Mouse (Mus musculus) megakaryocyte, embryonic 14.5 days (primary cell): ENCODE data around the gene Pitpnm2. TPM values are rescaled to one million over a fixed set of nuclear protein-coding genes. Genes with fewer than 3 reads are reported as not detected.

Experiments
- H3K27me3 ChIP-seq: replicated peaks from 2 replicates; pipeline ENCODE3; 2012; ENCODE audit warnings: inconsistent platforms
- H3K36me3 ChIP-seq: replicated peaks from 2 replicates; pipeline ENCODE3; 2012; ENCODE audit warnings: low read length, inconsistent platforms, mixed read lengths
- H3K4me1 ChIP-seq: 2 replicates; pipeline ENCODE4 v1.6.1; 2012; ENCODE audit warnings: inconsistent platforms
- H3K4me3 ChIP-seq: replicated peaks from 2 replicates; pipeline ENCODE3; 2012; ENCODE audit warnings: moderate library complexity, mild to moderate bottlenecking, inconsistent platforms
- H3K9me3 ChIP-seq: 2 replicates; pipeline ENCODE4 v1.6.1; 2012; ENCODE audit warnings: inconsistent platforms
- FLI1 ChIP-seq: IDR thresholded peaks from 2 replicates; pipeline ENCODE4 v1.6.1; 2012; ENCODE audit warnings: low read length, inconsistent platforms, mixed read lengths
- GATA1 ChIP-seq: IDR thresholded peaks from 3 replicates; pipeline ENCODE4 v1.6.1; 2012; ENCODE audit warnings: mixed read lengths, low read length, inconsistent platforms, borderline replicate concordance
- polyA plus RNA-seq: library from polyadenylated mRNA; stranded (reverse); fragments of >175 nt; gene quantifications from 2 replicates; pipeline ENCODE4 v1.2.3, GENCODE M21; 2012; ENCODE audit warnings: low replicate concordance; ENCODE audit not compliant: insufficient read depth

Pitpnm2 gene
- polyA plus RNA-seq, 1 experiment, result 30.1 TPM

DNA sequence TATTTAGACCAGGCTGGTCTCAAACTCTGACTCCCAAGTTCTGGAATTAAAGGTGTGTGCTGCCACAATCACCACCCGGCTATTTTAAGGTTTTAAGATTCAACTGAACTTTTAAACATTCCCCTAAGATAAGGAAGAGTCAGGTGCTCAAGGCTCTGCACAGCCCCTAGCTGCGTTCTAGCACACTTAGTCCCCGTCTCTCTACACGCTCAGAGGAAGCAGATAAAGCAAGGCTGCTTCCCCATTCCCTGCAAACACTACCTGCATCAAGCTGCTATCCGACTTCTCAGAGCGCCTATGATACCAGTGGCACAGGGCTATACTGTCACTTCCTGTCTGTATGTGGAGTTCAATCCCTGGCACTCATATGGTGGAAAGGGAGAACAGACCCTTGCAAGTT lies 18.1 kb upstream of the Pitpnm2 start:
- H3K36me3 ChIP-seq, result peaks cover 38% of the 10 kb centered on the region
- H3K4me3 ChIP-seq, result peak overlapping the region; percentile 31
- no peaks in the 10 kb centered on the region for H3K27me3 ChIP-seq
- peaks cover 11% of the 10 kb centered on the region for H3K9me3 ChIP-seq
- H3K4me1 ChIP-seq, result peaks cover 72% of the 10 kb centered on the region
- TF ChIP-seq GATA1 (no peak), FLI1 (no peak)

DNA sequence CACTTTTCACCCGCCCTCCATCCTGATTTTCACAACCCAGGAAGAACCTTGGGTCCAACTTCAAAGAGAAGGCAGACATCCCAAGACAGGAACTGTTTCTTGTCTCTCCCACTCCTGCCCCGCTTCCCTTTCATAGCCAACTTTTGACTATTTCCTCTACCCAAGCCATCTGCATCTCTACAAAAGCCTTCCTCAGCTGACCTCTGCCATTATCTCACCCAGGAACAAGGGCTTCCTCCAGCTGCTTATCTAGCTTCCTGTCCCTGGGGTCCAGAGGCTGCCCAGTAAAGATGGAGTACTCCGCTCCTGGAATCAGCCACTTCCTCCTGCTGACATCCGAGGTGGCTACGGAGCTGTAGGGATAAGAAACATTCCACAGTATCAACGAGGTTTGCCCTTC lies 17.3 kb upstream of the Pitpnm2 start:
- Histone ChIP-seq H3K4me3 (peak overlapping the region; percentile 85), H3K27me3 (no peaks in the 10 kb centered on the region), H3K36me3 (peaks cover 46% of the 10 kb centered on the region), H3K4me1 (peaks cover 80% of the 10 kb centered on the region), H3K9me3 (peaks cover 11% of the 10 kb centered on the region)
- TF ChIP-seq FLI1 (peak; percentile 90), GATA1 (peak; percentile 95)

DNA sequence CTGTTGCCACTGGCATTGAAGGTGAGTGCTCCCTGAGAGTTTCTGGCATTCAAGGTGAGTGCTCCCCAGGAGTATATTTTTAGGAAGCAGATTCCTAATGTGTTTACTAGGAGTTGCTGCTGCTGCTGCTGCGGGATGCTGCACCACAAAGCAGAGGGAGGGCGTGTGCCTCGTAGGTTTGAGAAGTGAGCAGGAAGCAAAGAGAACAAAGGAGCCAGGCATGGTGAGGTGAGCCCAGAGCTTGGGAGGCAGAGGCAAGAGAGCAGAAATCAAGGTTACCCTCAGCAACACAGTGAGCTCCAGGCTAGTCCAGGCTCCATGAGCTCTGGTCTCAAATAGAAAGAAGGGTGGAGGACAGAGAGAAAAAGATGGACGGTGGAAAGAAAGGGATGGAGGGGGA lies 13.7 kb upstream of the Pitpnm2 start:
- TF ChIP-seq GATA1 (no peak), FLI1 (no peak)
- Histone ChIP-seq H3K9me3 (peaks cover 7% of the 10 kb centered on the region), H3K4me1 (peaks cover 98% of the 10 kb centered on the region), H3K36me3 (peaks cover 52% of the 10 kb centered on the region), H3K27me3 (no peaks in the 10 kb centered on the region), H3K4me3 (no peak overlapping the region)

DNA sequence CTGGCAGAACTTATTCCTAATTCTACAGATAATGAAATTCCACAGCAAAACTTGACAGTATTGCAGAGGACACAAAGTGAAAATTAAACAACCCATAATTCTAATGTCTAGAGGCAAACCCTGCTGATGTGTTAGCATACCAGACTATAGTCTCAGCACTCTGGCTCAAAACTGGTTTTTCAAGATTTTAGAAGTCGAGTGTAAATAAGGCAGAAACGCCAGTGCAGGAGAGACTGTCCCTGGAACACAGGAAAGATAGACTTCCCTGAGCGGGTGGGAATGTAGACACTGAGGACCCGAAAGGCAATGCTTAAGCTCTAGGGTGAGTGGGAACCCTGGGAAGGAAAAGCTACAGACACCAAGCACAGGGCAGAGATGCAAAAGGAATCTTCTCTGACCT lies 12.5 kb upstream of the Pitpnm2 start:
- peaks cover 64% of the 10 kb centered on the region for H3K36me3 ChIP-seq
- no peak overlapping the region for H3K4me3 ChIP-seq
- no peaks in the 10 kb centered on the region for H3K27me3 ChIP-seq
- peaks cover 12% of the 10 kb centered on the region for H3K9me3 ChIP-seq
- H3K4me1 ChIP-seq, result peaks cover 87% of the 10 kb centered on the region
- TF ChIP-seq GATA1 (no peak), FLI1 (no peak)

DNA sequence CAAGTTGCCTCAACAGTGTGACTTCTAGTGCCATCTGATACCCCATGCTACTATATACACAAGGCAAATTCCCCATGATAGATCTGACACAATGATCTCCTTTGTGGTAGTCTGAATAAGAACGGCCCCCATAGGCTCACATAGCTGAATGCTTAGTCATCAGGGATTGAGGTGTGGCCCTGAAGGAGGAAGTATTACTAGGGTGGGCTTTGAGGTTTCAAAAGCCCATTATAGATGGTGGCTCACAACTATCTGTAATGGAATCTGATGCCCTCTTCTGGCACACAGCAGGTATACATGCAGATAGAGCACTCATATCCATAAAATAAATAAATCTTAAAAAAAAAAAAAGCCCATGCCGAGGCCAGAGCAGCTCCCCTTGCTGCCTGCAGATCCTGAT lies 9.6 kb upstream of the Pitpnm2 start:
- TF ChIP-seq FLI1, result no peak
- no peak for TF ChIP-seq GATA1
- H3K4me1 ChIP-seq, result peaks cover 63% of the 10 kb centered on the region
- H3K9me3 ChIP-seq, result peaks cover 12% of the 10 kb centered on the region
- H3K4me3 ChIP-seq, result no peak overlapping the region
- H3K36me3 ChIP-seq, result peaks cover 90% of the 10 kb centered on the region
- no peaks in the 10 kb centered on the region for H3K27me3 ChIP-seq

DNA sequence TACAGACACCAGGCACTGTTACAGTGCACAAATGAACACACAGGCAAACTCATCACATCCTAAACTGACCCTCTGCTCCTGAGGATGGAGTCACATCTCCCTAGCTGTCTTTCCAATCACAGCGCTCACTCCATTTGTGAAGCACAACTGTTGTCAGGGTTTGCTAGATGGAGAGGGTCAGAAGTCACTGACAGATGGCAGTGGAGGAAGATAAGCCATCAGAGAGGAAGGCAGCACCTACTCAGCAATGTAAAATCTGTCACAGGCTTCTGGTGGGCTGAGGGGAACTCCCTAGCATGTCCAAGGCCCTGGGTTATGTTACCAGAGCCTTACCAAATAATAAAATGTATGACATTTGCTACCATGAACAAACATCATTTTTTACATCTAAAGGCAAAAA lies 8.5 kb upstream of the Pitpnm2 start:
- TF ChIP-seq FLI1 (no peak), GATA1 (no peak)
- Histone ChIP-seq H3K36me3 (peaks cover 93% of the 10 kb centered on the region), H3K9me3 (peaks cover 12% of the 10 kb centered on the region), H3K27me3 (no peaks in the 10 kb centered on the region), H3K4me1 (peaks cover 53% of the 10 kb centered on the region), H3K4me3 (peak overlapping the region; percentile 5)

DNA sequence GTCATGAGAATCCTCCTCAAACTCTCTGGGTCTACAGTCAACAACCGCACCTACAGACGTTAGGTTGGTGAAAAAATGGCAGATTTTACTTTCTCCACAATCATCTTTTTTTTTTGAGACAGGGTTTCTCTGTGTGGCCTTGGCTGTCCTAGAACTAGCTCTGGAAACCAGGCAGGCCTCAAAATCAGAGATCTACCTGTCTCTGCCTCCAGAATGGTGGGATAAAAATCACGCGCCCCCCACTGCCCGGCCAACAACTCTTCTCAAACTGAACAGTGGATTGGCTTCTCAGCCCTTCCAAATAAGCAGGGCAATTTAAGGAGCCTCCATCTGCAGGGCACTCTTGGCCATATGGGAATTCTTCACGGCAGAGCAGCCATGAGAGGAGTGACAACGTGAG lies 5.6 kb upstream of the Pitpnm2 start:
- Histone ChIP-seq H3K4me3 (no peak overlapping the region), H3K4me1 (peaks cover 47% of the 10 kb centered on the region), H3K27me3 (no peaks in the 10 kb centered on the region), H3K9me3 (peaks cover 12% of the 10 kb centered on the region), H3K36me3 (peaks cover 79% of the 10 kb centered on the region)
- TF ChIP-seq GATA1 (no peak), FLI1 (no peak)

DNA sequence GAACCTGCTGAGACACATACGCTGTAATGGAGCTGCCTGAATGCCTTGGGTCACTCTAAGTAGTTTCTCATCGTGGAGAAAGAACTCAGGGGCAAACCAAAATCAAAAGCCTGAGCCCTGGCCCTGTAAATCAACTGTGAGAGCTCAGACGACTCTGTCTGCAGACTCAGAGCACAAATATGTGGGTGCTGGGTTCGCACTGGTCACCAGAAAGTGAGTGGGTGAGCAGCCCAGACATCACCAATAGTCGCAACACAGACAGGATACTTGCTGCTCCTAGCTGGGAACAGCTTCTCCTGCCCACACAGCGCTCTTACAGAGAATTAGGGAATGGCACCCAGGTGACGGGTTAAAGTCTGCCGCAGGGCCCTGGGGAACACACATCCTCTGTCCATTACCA lies 4.0 kb upstream of the Pitpnm2 start:
- Histone ChIP-seq H3K9me3 (peaks cover 8% of the 10 kb centered on the region), H3K36me3 (peaks cover 64% of the 10 kb centered on the region), H3K4me3 (no peak overlapping the region), H3K4me1 (peaks cover 37% of the 10 kb centered on the region), H3K27me3 (no peaks in the 10 kb centered on the region)
- no peak for TF ChIP-seq GATA1
- TF ChIP-seq FLI1, result no peak

DNA sequence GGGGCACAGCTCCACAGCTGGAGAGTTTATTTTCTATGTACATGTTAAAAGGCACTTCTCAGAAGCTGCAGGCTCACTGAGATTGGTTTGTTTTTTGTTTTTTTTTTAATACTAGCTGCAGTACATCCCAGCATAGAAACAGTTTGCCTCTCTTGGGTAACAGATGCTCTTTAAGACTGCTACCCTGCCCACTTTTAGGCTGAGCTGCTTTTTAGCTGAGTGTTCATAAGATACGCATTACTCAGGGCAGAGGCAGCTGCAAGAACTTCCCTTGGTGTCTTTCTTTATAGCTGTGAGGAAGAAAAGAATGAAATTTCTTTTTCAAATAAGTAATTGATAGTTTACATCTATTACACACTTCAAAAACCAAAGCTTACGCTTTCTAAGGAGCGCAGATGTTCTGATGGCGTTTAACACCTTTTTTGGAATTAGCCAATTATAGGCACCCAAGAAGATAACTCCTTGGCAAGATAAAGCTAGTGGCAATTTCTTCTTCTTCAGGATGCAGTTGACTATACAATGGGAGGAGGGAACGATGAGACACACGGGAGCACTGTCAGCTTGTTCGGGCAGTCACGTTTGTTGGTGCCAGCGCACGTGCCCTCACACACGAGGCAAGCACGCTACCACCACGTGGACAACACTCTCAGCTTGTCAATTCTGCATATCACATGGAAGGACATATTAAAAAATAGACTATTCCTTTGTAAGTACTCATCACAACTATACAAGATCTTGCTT lies 3.2 kb upstream of the Pitpnm2 start:
- Histone ChIP-seq H3K27me3 (no peaks in the 10 kb centered on the region), H3K36me3 (peaks cover 58% of the 10 kb centered on the region), H3K9me3 (no peaks in the 10 kb centered on the region; the same call in 1 of the 2 replicates), H3K4me3 (no peak overlapping the region), H3K4me1 (peaks cover 44% of the 10 kb centered on the region)
- TF ChIP-seq GATA1 (no peak), FLI1 (no peak)

DNA sequence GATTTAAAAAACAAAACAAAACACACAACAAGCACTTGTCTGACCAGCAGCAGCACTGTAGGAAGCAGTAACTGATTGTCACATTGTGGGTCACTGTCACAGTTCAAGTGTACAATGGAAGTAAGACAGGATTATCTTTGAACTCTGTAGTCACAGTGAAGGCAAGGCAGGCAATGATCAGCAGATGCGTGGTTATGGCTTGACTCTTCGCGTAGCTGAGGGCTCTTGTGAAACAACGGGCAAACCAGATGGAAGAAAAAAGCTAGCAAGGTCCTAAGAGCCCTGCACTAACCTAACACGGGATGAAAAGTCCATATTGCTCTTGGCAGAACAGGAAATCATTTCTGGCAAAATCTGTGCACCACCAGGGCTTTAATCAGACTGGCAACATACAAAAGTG lies 1.5 kb upstream of the Pitpnm2 start:
- no peaks in the 10 kb centered on the region for H3K27me3 ChIP-seq
- peaks cover 56% of the 10 kb centered on the region for H3K4me1 ChIP-seq
- no peaks in the 10 kb centered on the region for H3K9me3 ChIP-seq
- H3K36me3 ChIP-seq, result peaks cover 56% of the 10 kb centered on the region
- TF ChIP-seq FLI1, result no peak
- TF ChIP-seq GATA1, result no peak
- H3K4me3 ChIP-seq, result peak overlapping the region; percentile 70
